Mouse (Mus musculus): ENCODE measurements around the gene Tmem175. TPM values are rescaled to one million over a fixed set of nuclear protein-coding genes. Genes with fewer than 3 reads are reported as not detected.

Gene Tmem175
- polyA plus RNA-seq, 1 experiment from 2014 or later, result 28.0 TPM

- Histone ChIP-seq H3K36me3 (ENCODE audit: control insufficient read depth, insufficient read depth, low read length) (0 out of 2 replicates have a peak, but pooled peaks cover 5% of the 10 kb centered on the region), H3K4me2 (ENCODE audit: low read length) (peak overlapping the region; percentile 46), H3K9ac (ENCODE audit: low read length) (peak overlapping the region; percentile 50), H3K4me1 (replicated peaks; ENCODE audit: control insufficient read depth, insufficient read depth, low read length) (peaks cover 13% of the 10 kb centered on the region; the same call in 1 of the 2 replicates), H3K9me3 (ENCODE audit: control insufficient read depth, low read length) (no peaks in the 10 kb centered on the region), H3K4me3 (ENCODE audit: low read depth, low read length) (peak overlapping the region; percentile 13), H3K27me3 (replicated peaks; ENCODE audit: control insufficient read depth, insufficient read depth, low read length) (no peaks in the 10 kb centered on the region), H3K27ac (ENCODE audit: low read depth) (peak overlapping the region; percentile 77)
- ATAC-seq (replicated peaks; ENCODE audit: low FRiP score, low TSS enrichment, low read depth) (peak; percentile 73), DNase-seq (ENCODE audit: low spot score) (peak; percentile 83)
- WGBS, result 4% methylated on average over 25 of the region's 25 CpGs
These were observed 48.2 kb downstream of the Tmem175 start for GRCm38 (mm10) chr5:108677605-108678295.

GRCm38 (mm10) chr5:108678296-108678854, 48.8 kb downstream of the Tmem175 start:
- no peak overlapping the region for H3K4me2 ChIP-seq (ENCODE audit: low read length)

GRCm38 (mm10) chr5:108679909-108680308, 50.3 kb downstream of the Tmem175 start:
- Histone ChIP-seq H3K4me2 (ENCODE audit: low read length) (no peak overlapping the region), H3K27ac (ENCODE audit: low read depth) (no peak overlapping the region), H3K9me3 (ENCODE audit: control insufficient read depth, low read length) (no peaks in the 10 kb centered on the region), H3K9ac (ENCODE audit: low read length) (no peak overlapping the region), H3K4me1 (replicated peaks; ENCODE audit: control insufficient read depth, insufficient read depth, low read length) (peaks cover 13% of the 10 kb centered on the region; the same call in 1 of the 2 replicates), H3K27me3 (replicated peaks; ENCODE audit: control insufficient read depth, insufficient read depth, low read length) (no peaks in the 10 kb centered on the region), H3K36me3 (ENCODE audit: control insufficient read depth, insufficient read depth, low read length) (0 out of 2 replicates have a peak, but pooled peaks cover 4% of the 10 kb centered on the region), H3K4me3 (ENCODE audit: low read depth, low read length) (no peak overlapping the region)
- DNase-seq (ENCODE audit: low spot score) (no peak), ATAC-seq (replicated peaks; ENCODE audit: low FRiP score, low TSS enrichment, low read depth) (no peak)
- WGBS, result 61% methylated on average over 3 of the region's 3 CpGs

More at GRCm38 (mm10) chr5:108678296-108678854, 48.8 kb downstream of the Tmem175 start:
- peaks cover 13% of the 10 kb centered on the region; the same call in 1 of the 2 replicates for H3K4me1 ChIP-seq (replicated peaks; ENCODE audit: control insufficient read depth, insufficient read depth, low read length)
- no peak overlapping the region for H3K27ac ChIP-seq (ENCODE audit: low read depth)
- no peak for DNase-seq (ENCODE audit: low spot score)
- 0 out of 2 replicates have a peak, but pooled peaks cover 4% of the 10 kb centered on the region for H3K36me3 ChIP-seq (ENCODE audit: control insufficient read depth, insufficient read depth, low read length)
- no peaks in the 10 kb centered on the region for H3K27me3 ChIP-seq (replicated peaks; ENCODE audit: control insufficient read depth, insufficient read depth, low read length)
- H3K4me3 ChIP-seq (ENCODE audit: low read depth, low read length), result no peak overlapping the region
- no peak for ATAC-seq (replicated peaks; ENCODE audit: low FRiP score, low TSS enrichment, low read depth)
- no peaks in the 10 kb centered on the region for H3K9me3 ChIP-seq (ENCODE audit: control insufficient read depth, low read length)
- no peak overlapping the region for H3K9ac ChIP-seq (ENCODE audit: low read length)
- 86% methylated on average over 6 of the region's 6 CpGs for WGBS

- 0 out of 2 replicates have a peak, but pooled peaks cover 4% of the 10 kb centered on the region for H3K36me3 ChIP-seq (ENCODE audit: control insufficient read depth, insufficient read depth, low read length)
- no peak overlapping the region for H3K4me2 ChIP-seq (ENCODE audit: low read length)
- DNase-seq (ENCODE audit: low spot score) (no peak), ATAC-seq (replicated peaks; ENCODE audit: low FRiP score, low TSS enrichment, low read depth) (no peak)
- no peak overlapping the region for H3K9ac ChIP-seq (ENCODE audit: low read length)
- H3K27ac ChIP-seq (ENCODE audit: low read depth), result no peak overlapping the region
- H3K9me3 ChIP-seq (ENCODE audit: control insufficient read depth, low read length), result no peaks in the 10 kb centered on the region
- H3K4me1 ChIP-seq (replicated peaks; ENCODE audit: control insufficient read depth, insufficient read depth, low read length), result peaks cover 13% of the 10 kb centered on the region; the same call in 1 of the 2 replicates
- H3K4me3 ChIP-seq (ENCODE audit: low read depth, low read length), result no peak overlapping the region
- WGBS, result 91% methylated on average over 6 of the region's 6 CpGs
- H3K27me3 ChIP-seq (replicated peaks; ENCODE audit: control insufficient read depth, insufficient read depth, low read length), result no peaks in the 10 kb centered on the region
These were observed 51.3 kb downstream of the Tmem175 start for GRCm38 (mm10) chr5:108680871-108681270.

- Histone ChIP-seq H3K27ac (ENCODE audit: low read depth) (no peak overlapping the region), H3K4me1 (replicated peaks; ENCODE audit: control insufficient read depth, insufficient read depth, low read length) (peaks cover 12% of the 10 kb centered on the region; the same call in 1 of the 2 replicates), H3K9me3 (ENCODE audit: control insufficient read depth, low read length) (no peaks in the 10 kb centered on the region), H3K36me3 (ENCODE audit: control insufficient read depth, insufficient read depth, low read length) (no peaks in the 10 kb centered on the region), H3K9ac (ENCODE audit: low read length) (no peak overlapping the region), H3K4me2 (ENCODE audit: low read length) (no peak overlapping the region), H3K27me3 (replicated peaks; ENCODE audit: control insufficient read depth, insufficient read depth, low read length) (no peaks in the 10 kb centered on the region), H3K4me3 (ENCODE audit: low read depth, low read length) (no peak overlapping the region)
- ATAC-seq (replicated peaks; ENCODE audit: low FRiP score, low TSS enrichment, low read depth) (no peak), DNase-seq (ENCODE audit: low spot score) (no peak)
- WGBS, result 74% methylated on average over 5 of the region's 5 CpGs
These were observed 59.5 kb downstream of the Tmem175 start for GRCm38 (mm10) chr5:108689091-108689490.

GRCm38 (mm10) chr5:108691152-108691551, 61.6 kb downstream of the Tmem175 start:
- no peaks in the 10 kb centered on the region for H3K27me3 ChIP-seq (replicated peaks; ENCODE audit: control insufficient read depth, insufficient read depth, low read length)
- H3K9me3 ChIP-seq (ENCODE audit: control insufficient read depth, low read length), result no peaks in the 10 kb centered on the region
- peaks cover 18% of the 10 kb centered on the region; the same call in 1 of the 2 replicates for H3K4me1 ChIP-seq (replicated peaks; ENCODE audit: control insufficient read depth, insufficient read depth, low read length)
- H3K36me3 ChIP-seq (ENCODE audit: control insufficient read depth, insufficient read depth, low read length), result no peaks in the 10 kb centered on the region
- WGBS, result 74% methylated on average over 4 of the region's 4 CpGs
- DNase-seq (ENCODE audit: low spot score) (no peak), ATAC-seq (replicated peaks; ENCODE audit: low FRiP score, low TSS enrichment, low read depth) (no peak)
- H3K4me2 ChIP-seq (ENCODE audit: low read length), result no peak overlapping the region
- H3K4me3 ChIP-seq (ENCODE audit: low read depth, low read length), result no peak overlapping the region
- H3K9ac ChIP-seq (ENCODE audit: low read length), result no peak overlapping the region
- H3K27ac ChIP-seq (ENCODE audit: low read depth), result no peak overlapping the region

- no peak for ATAC-seq (replicated peaks; ENCODE audit: low FRiP score, low TSS enrichment, low read depth)
- no peaks in the 10 kb centered on the region for H3K36me3 ChIP-seq (ENCODE audit: control insufficient read depth, insufficient read depth, low read length)
- no peak within 1 kb of the TSS for H3K27ac ChIP-seq (ENCODE audit: low read depth)
- H3K9me3 ChIP-seq (ENCODE audit: control insufficient read depth, low read length), result no peaks in the 10 kb centered on the region
- H3K4me1 ChIP-seq (replicated peaks; ENCODE audit: control insufficient read depth, insufficient read depth, low read length), result peaks cover 26% of the 10 kb centered on the region
- H3K9ac ChIP-seq (ENCODE audit: low read length), result peak within 1 kb of the TSS; percentile 36
- DNase-seq (ENCODE audit: low spot score), result peak; percentile 85
- peak within 1 kb of the TSS; percentile 79 for H3K4me3 ChIP-seq (ENCODE audit: low read depth, low read length)
- H3K27me3 ChIP-seq (replicated peaks; ENCODE audit: control insufficient read depth, insufficient read depth, low read length), result no peaks in the 10 kb centered on the region
- WGBS, result 6% methylated on average over 16 of the region's 18 CpGs
- H3K4me2 ChIP-seq (ENCODE audit: low read length), result peak within 1 kb of the TSS; percentile 62
These were observed 62.7 kb downstream of the Tmem175 start, which contains the start of gene Fgfrl1 for GRCm38 (mm10) chr5:108692271-108692670. TSS of gene Fgfrl1 (plus strand) at chr5:108692382.

GRCm38 (mm10) chr5:108693872-108694288, 64.3 kb downstream of the Tmem175 start:
- 0 out of 2 replicates have a peak overlapping the region, but pooled peaks have one; percentile 38 for H3K27ac ChIP-seq (ENCODE audit: low read depth)
- peak overlapping the region; percentile 68 for H3K9ac ChIP-seq (ENCODE audit: low read length)
- H3K4me2 ChIP-seq (ENCODE audit: low read length), result peak overlapping the region; percentile 62
- H3K9me3 ChIP-seq (ENCODE audit: control insufficient read depth, low read length), result no peaks in the 10 kb centered on the region
- ATAC-seq (replicated peaks; ENCODE audit: low FRiP score, low TSS enrichment, low read depth) (peak; percentile 94), DNase-seq (ENCODE audit: low spot score) (peak; percentile 92)
- H3K4me3 ChIP-seq (ENCODE audit: low read depth, low read length), result peak overlapping the region; percentile 79
- under 1% methylated on average over 29 of the region's 43 CpGs for WGBS
- H3K4me1 ChIP-seq (replicated peaks; ENCODE audit: control insufficient read depth, insufficient read depth, low read length), result peaks cover 26% of the 10 kb centered on the region
- H3K27me3 ChIP-seq (replicated peaks; ENCODE audit: control insufficient read depth, insufficient read depth, low read length), result no peaks in the 10 kb centered on the region
- H3K36me3 ChIP-seq (ENCODE audit: control insufficient read depth, insufficient read depth, low read length), result no peaks in the 10 kb centered on the region
